Mouse (Mus musculus) liver, postnatal 0 days (tissue): Measurements from ENCODE around the gene Ppm1l. TPM values are rescaled to one million over a fixed set of nuclear protein-coding genes. Genes with fewer than 3 reads are reported as not detected.

Experiments used
- ATAC-seq: fragments of 200-750 bp; cut with Nextera tagmentation; 2 replicates; pipeline ENCODE4 v1.8.0; 2017; ENCODE audit warnings: mild to moderate bottlenecking, moderate library complexity
- DNase-seq: peaks from one replicate; pipeline ENCODE4 v3.0.0-alpha.2; 2016
- H3K27ac ChIP-seq: fragments of 300-500 bp; sonication (generic); 2 replicates; pipeline ENCODE4 v1.5.1; 2014; ENCODE audit warnings: antibody characterized with exemption, moderate library complexity, mild to moderate bottlenecking, low read depth
- H3K27me3 ChIP-seq: fragments of 300-500 bp; sonication (generic); 2 replicates; pipeline ENCODE4 v1.6.1; 2014; ENCODE audit warnings: low read length, control low read depth, mixed read lengths; ENCODE audit not compliant: insufficient read depth
- H3K36me3 ChIP-seq: fragments of 300-500 bp; sonication (generic); replicated peaks from 2 replicates; pipeline ENCODE4 v1.6.1; 2014; ENCODE audit warnings: mild to moderate bottlenecking, control low read depth, low read length, moderate library complexity, mixed read lengths; ENCODE audit not compliant: insufficient read depth
- H3K4me1 ChIP-seq: fragments of 300-500 bp; sonication (generic); 2 replicates; pipeline ENCODE4 v1.6.1; 2014; ENCODE audit warnings: antibody characterized with exemption, mild to moderate bottlenecking, control low read depth; ENCODE audit not compliant: insufficient read depth
- H3K4me2 ChIP-seq: fragments of 300-500 bp; sonication (generic); 2 replicates; pipeline ENCODE4 v1.6.1; 2014; ENCODE audit warnings: low read depth, mild to moderate bottlenecking, low read length, moderate library complexity, mixed read lengths
- H3K4me3 ChIP-seq: fragments of 300-500 bp; sonication (generic); 2 replicates; pipeline ENCODE4 v1.5.1; 2014; ENCODE audit warnings: low read depth, low read length
- H3K9ac ChIP-seq: fragments of 300-500 bp; sonication (generic); replicated peaks from 2 replicates; pipeline ENCODE4 v1.6.1; 2014; ENCODE audit warnings: mild to moderate bottlenecking, moderate library complexity
- H3K9me3 ChIP-seq: fragments of 300-500 bp; sonication (generic); 2 replicates; pipeline ENCODE4 v1.6.1; 2016; ENCODE audit warnings: mild to moderate bottlenecking, control low read depth, low read length, mixed read lengths
- CTCF ChIP-seq: sonication (generic); IDR thresholded peaks from 2 replicates; pipeline ENCODE4 v1.5.1; 2016; ENCODE audit warnings: antibody characterized with exemption, low read depth
- EP300 ChIP-seq: IDR thresholded peaks from 2 replicates; pipeline ENCODE4 v1.6.1; 2016; ENCODE audit warnings: antibody characterized with exemption, low read depth, mild to moderate bottlenecking
- WGBS: fragments of 180-500 bp; shearing (Covaris S2); extraction: QIAGEN DNeasy Blood & Tissue Kit; methylation state at CpG from one replicate; pipeline ENCODE4 v1.1.7; 2014; ENCODE audit not compliant: insufficient replicate concordance; 5-methylcytosine and 5-hydroxymethylcytosine counted together
- polyA plus RNA-seq: library from polyadenylated mRNA; unstranded; fragments of >200 nt; fragmentation: Nextera tagmentation; extraction: Ambion mirVana; gene quantifications from 2 replicates; pipeline ENCODE4 v1.2.1, GENCODE M21; 2015

The Ppm1l gene
- polyA plus RNA-seq, 1 experiment from 2014 or later: 2.8 TPM

- Histone ChIP-seq H3K9me3 (no peaks in the 10 kb centered on the region), H3K4me1 (peaks cover 7% of the 10 kb centered on the region), H3K4me2 (no peak overlapping the region), H3K9ac (no peak overlapping the region), H3K27me3 (no peaks in the 10 kb centered on the region), H3K36me3 (no peaks in the 10 kb centered on the region), H3K4me3 (no peak overlapping the region), H3K27ac (no peak overlapping the region)
- no peak for DNase-seq
- TF ChIP-seq CTCF (no peak), EP300 (no peak)
- WGBS: 71% methylated on average over 8 of the region's 8 CpGs
- no peak for ATAC-seq
These were observed 25.7 kb downstream of the Ppm1l start for GRCm38 (mm10) chr3:69342247-69342921.

GRCm38 (mm10) chr3:69343124-69343523 is 26.5 kb downstream of the Ppm1l start:
- H3K4me2 ChIP-seq: no peak overlapping the region
- 69% methylated on average over 10 of the region's 10 CpGs for WGBS
- DNase-seq: no peak

GRCm38 (mm10) chr3:69346514-69346913 is 29.9 kb downstream of the Ppm1l start:
- Histone ChIP-seq H3K4me3 (no peak overlapping the region), H3K27ac (no peak overlapping the region), H3K36me3 (no peaks in the 10 kb centered on the region), H3K9me3 (no peaks in the 10 kb centered on the region), H3K4me2 (no peak overlapping the region), H3K4me1 (peaks cover 8% of the 10 kb centered on the region), H3K9ac (no peak overlapping the region), H3K27me3 (no peaks in the 10 kb centered on the region)
- 90% methylated on average over 4 of the region's 4 CpGs for WGBS
- no peak for ATAC-seq
- TF ChIP-seq CTCF (no peak), EP300 (no peak)
- DNase-seq: no peak

More at GRCm38 (mm10) chr3:69343124-69343523, 26.5 kb downstream of the Ppm1l start:
- Histone ChIP-seq H3K27me3 (no peaks in the 10 kb centered on the region), H3K4me1 (peaks cover 10% of the 10 kb centered on the region), H3K36me3 (no peaks in the 10 kb centered on the region), H3K4me3 (no peak overlapping the region), H3K9ac (no peak overlapping the region), H3K27ac (0 out of 2 replicates have a peak overlapping the region, but pooled peaks have one; percentile 4), H3K9me3 (no peaks in the 10 kb centered on the region)
- ATAC-seq: no peak
- TF ChIP-seq CTCF (no peak), EP300 (peak; percentile 69)

- Histone ChIP-seq H3K9ac (peak overlapping the region; percentile 34; the same call in 1 of the 2 replicates), H3K27me3 (no peaks in the 10 kb centered on the region), H3K4me1 (peaks cover 8% of the 10 kb centered on the region; the same call in 1 of the 2 replicates), H3K9me3 (no peaks in the 10 kb centered on the region), H3K4me3 (no peak overlapping the region), H3K36me3 (no peaks in the 10 kb centered on the region), H3K4me2 (peak overlapping the region; percentile 40; the same call in 1 of the 2 replicates), H3K27ac (peak overlapping the region; percentile 66)
- WGBS: 65% methylated on average over 11 of the region's 11 CpGs
- TF ChIP-seq CTCF: peak; percentile 46
- TF ChIP-seq EP300: no peak
- ATAC-seq: peak; percentile 83
- DNase-seq: no peak
These were observed 31.7 kb downstream of the Ppm1l start for GRCm38 (mm10) chr3:69348197-69348920.

- Histone ChIP-seq H3K4me1 (peaks cover 8% of the 10 kb centered on the region; the same call in 1 of the 2 replicates), H3K27ac (peak overlapping the region; percentile 66), H3K27me3 (no peaks in the 10 kb centered on the region), H3K36me3 (no peaks in the 10 kb centered on the region), H3K9ac (0 out of 2 replicates have a peak overlapping the region, but pooled peaks have one; percentile 18), H3K4me3 (no peak overlapping the region), H3K4me2 (peak overlapping the region; percentile 30; the same call in 1 of the 2 replicates), H3K9me3 (no peaks in the 10 kb centered on the region)
- ATAC-seq (peak; percentile 78), DNase-seq (no peak)
- no peak for TF ChIP-seq EP300
- no peak for TF ChIP-seq CTCF
- WGBS: 55% methylated on average over 4 of the region's 4 CpGs
These were observed 32.2 kb downstream of the Ppm1l start for GRCm38 (mm10) chr3:69348921-69349237.

- H3K4me1 ChIP-seq: peaks cover 8% of the 10 kb centered on the region; the same call in 1 of the 2 replicates
- no peaks in the 10 kb centered on the region for H3K27me3 ChIP-seq
- TF ChIP-seq CTCF (no peak), EP300 (no peak)
- H3K36me3 ChIP-seq: no peaks in the 10 kb centered on the region
- ATAC-seq (no peak), DNase-seq (no peak)
- H3K4me2 ChIP-seq: no peak overlapping the region
- no peaks in the 10 kb centered on the region for H3K9me3 ChIP-seq
- no peak overlapping the region for H3K4me3 ChIP-seq
- no peak overlapping the region for H3K27ac ChIP-seq
- 80% methylated on average over 6 of the region's 6 CpGs for WGBS
- no peak overlapping the region for H3K9ac ChIP-seq
These were observed 33.3 kb downstream of the Ppm1l start for GRCm38 (mm10) chr3:69349973-69350372.
